Mouse (Mus musculus) T-helper 17 cell (primary cell): ENCODE measurements around the gene Aurkb.

Experiments used
- in situ Hi-C, 2 experiments: fragments of 300-600 bp; cut with MboI, MseI; formaldehyde crosslinking; loops; 1 replicate in 1 of 2; 2 replicates in 1 of 2; pipeline ENCODE4 v1.15.1; 2025; ENCODE audit warnings: high pct_unique_total_duplicates in 2 of 2

The Aurkb gene

DNA sequence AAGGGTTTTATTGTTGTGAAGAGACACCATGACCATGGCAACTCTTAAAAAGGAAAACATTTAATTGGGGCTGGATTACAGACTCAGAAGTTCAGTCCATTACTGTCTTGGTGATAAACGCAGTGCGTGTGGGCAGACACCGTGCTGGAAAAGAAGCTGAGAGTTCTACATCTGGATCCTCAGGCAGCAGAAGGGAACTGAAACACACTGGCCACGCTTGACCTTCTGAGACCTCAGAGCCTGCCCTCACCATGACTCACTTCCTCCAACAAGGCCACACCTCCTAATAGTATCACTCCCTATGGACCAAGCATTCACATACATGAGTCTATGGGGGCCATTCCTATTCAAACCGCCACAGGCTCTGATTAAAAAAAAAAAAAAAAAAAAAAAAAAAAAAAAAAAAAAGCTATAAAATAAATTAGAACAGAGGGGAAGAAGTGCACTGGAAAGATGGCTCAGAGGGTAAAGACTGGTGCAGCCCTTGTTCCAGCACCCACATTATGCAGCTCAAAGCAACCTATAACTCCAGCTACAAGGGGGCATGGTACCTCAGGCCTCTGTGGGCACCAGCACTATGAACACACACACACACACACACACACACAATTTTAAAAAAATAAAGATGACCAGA is 33.5 kb downstream of the Aurkb start:
- in situ Hi-C loops, result loop anchor here in 1 of 2 experiments (25.0 kb wide), 1 partner anchor 1583 kb away; the partner anchor contains the start of genes Eno3, Pfn1 and Spag7

DNA sequence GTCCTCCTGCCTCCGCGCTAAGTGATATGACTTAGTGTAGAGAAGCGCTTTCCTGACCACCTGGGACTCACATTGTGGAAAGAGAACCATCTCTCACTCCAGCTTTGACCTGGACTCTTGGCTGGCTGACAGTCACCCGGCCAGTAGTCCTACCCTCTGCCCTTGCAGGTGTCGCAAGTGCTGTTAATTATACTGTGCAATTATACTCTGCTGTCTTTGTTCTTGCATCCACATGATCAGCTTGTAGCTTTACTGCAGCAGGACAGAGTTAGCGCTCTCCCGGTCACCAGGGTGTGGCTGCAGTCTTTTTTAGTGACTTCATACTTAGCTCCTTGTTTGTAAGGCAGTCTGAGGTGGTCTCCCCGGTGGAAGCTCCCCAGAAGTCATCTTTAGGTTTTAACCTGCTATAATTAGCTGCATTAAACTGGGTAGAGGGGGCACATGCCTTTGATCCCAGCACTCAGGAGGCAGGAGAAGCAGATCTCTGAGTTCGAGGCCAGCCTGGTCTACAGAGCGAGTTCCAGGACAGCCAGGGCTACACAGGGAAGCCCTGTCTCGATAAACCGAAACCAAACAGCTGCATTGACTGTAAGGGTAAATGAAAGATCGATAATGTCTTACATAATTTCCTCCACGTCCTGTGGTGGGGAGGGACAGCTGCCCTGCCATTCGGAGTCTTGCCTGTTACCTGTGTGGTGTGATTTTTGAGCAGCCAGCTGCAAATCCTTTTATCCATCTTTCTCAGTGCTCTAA is 34.8 kb downstream of the Aurkb start:
- in situ Hi-C loops, result loop anchor here in 1 of 2 experiments (25.0 kb wide), 1 partner anchor 1582 kb away; the partner anchor contains the start of genes Eno3, Pfn1 and Spag7

DNA sequence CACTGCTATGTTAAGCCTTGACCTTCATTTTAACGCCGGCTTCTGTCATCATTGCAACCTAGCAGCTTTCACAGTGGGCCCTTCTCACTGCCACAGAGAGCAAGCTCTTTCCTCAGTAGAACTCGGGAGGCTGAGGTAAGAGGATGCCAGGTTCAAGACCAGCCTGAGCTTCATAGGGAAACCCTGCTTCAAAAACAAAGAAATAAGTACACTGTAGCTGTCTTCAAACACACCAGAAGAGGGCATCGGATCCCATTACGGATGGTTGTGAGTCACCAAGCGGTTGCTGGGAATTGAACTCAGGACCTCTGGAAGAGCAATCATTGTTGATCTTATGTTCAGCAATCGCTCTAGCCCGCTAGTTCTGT is 35.4 kb downstream of the Aurkb start:
- in situ Hi-C loops, result loop anchor here in 1 of 2 experiments (25.0 kb wide), 1 partner anchor 1581 kb away; the partner anchor contains the start of genes Eno3, Pfn1 and Spag7

DNA sequence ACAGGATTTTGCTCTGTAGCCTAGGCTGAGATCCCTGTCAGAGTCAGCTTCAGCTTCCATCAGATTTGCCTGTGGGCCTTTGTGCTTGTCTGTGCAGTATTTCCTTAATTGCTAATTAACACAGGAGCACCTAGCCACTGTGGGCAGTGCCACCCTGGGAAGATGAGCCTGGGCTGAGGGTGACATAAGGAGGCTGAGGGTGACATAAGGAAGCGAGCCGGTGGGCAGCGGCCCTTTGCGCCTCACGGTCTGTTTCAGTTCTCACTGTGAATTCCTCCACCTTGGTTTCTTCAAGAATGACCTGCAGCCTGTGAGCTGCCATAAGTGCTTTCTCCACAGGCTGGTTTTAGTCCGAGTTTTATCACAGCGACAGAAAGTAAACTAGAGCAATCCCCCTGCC is 36.2 kb downstream of the Aurkb start:
- in situ Hi-C loops, result loop anchor here in 1 of 2 experiments (25.0 kb wide), 1 partner anchor 1581 kb away; the partner anchor contains the start of genes Eno3, Pfn1 and Spag7

DNA sequence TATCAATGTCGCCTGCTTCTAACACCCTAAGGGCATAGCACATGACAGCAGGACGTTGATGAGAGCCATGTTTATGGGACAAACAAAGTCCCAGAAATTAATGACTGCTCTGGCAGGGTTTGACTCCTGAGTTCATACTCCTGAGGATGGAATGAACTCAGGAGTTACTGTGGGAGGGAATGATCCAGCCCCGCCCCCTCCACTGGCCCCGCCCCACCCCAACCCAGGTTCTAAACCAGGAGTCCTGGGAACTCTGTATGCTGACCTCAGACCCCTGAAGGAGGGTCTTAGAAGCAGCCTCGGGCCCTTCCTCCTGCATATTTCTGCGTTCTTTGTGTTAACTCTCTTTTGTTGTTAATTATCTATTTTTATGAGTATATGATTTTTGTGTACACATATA is 40.2 kb downstream of the Aurkb start:
- in situ Hi-C loops, result loop anchor here in 1 of 2 experiments (25.0 kb wide), 1 partner anchor 1577 kb away; the partner anchor contains the start of genes Eno3, Pfn1 and Spag7

DNA sequence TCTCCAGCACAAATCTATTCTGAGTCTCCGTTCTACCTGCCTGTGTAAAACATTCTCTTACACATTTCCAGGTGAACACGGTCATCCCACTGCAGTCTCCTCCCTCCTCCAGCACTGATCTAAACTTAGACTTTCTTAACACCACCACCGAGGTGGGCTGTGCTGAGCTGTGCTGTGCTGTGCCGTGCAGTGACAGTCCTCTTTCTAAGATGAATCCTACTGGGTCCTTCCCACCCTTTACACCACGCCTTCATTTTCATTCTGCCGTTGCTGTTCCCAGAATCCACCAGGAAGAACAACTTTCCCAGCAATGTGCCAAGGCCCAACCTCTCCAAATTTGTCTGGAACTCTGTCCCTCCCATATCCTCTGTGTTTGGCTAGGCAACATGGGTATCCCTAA is 40.9 kb downstream of the Aurkb start:
- in situ Hi-C loops, result loop anchor here in 1 of 2 experiments (25.0 kb wide), 1 partner anchor 1576 kb away; the partner anchor contains the start of genes Eno3, Pfn1 and Spag7

DNA sequence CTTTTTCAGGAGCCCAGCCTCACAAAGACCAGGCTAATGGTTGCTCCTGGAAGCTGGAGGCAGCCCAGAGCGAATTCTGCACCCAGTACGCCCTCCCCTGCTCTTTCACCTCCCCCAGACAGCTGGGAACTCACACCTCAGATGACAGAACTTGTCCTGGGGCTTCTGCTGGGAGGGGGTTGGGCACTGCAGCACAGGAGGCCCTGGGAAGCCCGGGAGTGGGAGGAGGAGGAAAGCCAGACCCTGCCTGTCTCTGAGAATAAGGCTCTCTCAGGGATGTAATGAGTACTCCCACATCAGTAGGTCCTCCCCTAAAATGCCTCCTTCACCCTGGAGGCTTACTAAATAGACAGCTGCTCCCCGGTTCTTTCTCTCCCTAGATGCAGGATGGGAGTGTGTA is 41.6 kb downstream of the Aurkb start:
- in situ Hi-C loops, result loop anchor here in 1 of 2 experiments (25.0 kb wide), 1 partner anchor 1575 kb away; the partner anchor contains the start of genes Eno3, Pfn1 and Spag7

DNA sequence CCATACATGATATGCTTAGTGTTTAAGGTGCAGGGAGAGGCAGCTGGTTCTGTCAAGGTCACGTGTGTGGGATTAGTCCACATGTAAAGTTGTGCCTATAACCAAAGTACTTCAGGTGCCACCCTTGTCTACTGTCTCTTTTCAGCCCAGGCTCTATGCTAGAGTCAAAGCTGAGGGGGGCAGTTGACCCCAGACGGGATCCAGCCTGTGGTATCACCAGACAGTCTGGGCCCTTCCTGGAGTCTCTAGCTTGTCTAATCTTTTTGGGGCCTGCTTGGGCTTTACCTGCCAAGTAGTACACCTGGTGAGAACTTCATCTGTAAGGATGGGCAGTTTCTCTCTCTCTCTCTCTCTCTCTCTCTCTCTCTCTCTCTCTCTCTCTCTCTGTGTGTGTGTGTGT is 42.1 kb downstream of the Aurkb start:
- in situ Hi-C loops, result loop anchor here in 1 of 2 experiments (25.0 kb wide), 1 partner anchor 1575 kb away; the partner anchor contains the start of genes Eno3, Pfn1 and Spag7

DNA sequence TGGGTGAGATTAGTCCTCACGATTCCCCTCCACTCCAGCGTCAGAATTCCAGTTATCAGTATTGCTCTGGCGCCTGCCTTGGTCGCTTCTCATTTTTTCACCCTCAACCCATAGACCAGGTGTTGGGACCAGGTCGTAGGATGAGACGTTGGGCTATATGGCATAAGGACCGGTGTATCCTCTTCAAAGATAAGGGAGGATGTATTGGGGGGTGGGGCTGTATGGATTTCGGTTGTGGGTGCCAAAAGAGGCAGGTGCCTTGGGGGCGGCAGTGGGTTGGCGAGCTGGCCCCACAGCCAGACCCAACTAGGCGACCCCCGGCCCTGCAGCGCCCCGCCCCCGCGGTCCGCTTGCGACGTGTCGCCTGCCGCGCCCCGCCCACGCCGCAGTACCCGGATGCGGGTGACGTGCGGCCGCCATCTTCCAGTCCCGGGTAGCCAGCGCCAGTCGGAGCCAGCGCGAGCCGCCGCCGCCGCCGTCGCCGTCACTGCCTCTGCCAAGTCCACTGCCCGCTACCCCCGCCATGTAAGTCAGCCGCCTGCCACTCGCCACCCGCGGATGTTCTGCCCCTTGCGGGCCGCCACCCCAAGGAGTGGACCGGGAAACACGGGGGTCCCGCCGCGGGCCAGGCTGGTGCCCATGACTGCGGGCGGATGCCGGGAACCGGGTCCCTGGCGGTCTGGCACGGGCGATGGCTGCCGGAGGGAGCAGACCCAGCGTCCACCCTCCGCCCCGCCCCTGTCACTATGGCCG is 42.8 kb downstream of the Aurkb start, which contains the start of gene Vamp2:
Vamp2 (plus strand) TSS at position 388 of the 753 bp plus-strand sequence.
- in situ Hi-C loops, result loop anchor here in 1 of 2 experiments (25.0 kb wide), 1 partner anchor 1574 kb away; the partner anchor contains the start of genes Eno3, Pfn1 and Spag7

DNA sequence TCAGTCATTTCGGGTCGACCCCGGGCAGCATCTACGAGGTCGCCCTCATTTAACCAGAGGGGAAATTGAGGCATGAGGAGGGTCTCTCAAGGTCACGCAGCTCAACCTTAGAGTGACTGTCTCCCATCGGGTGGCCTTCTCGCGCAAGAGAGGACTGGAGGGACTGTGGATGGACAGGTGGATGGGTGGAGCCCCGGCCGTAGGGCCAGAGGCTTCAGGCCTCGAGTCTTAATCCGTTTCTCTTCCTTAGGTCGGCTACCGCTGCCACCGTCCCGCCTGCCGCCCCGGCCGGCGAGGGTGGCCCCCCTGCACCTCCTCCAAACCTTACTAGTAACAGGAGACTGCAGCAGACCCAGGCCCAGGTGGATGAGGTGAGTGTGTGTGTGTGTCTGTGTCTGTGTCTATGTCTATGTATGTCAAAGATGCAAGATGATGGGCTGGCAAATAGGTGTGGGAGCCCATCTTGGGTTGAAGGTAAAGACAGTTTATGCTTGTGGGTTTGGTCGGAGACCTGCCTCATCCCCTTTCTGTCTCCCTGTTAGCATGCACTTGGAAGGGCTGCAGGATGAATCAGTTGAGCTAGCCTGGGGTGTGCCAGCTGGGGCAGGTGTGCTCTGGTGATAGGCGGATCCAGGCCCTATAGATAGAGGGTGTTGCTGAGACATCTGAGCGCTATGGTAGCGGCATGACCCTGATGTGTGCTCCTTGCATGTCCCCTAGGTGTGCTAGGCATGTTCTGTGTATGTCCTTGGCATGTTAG is 43.6 kb downstream of the Aurkb start:
- in situ Hi-C loops, result loop anchor here in 1 of 2 experiments (25.0 kb wide), 1 partner anchor 1573 kb away; the partner anchor contains the start of genes Eno3, Pfn1 and Spag7

DNA sequence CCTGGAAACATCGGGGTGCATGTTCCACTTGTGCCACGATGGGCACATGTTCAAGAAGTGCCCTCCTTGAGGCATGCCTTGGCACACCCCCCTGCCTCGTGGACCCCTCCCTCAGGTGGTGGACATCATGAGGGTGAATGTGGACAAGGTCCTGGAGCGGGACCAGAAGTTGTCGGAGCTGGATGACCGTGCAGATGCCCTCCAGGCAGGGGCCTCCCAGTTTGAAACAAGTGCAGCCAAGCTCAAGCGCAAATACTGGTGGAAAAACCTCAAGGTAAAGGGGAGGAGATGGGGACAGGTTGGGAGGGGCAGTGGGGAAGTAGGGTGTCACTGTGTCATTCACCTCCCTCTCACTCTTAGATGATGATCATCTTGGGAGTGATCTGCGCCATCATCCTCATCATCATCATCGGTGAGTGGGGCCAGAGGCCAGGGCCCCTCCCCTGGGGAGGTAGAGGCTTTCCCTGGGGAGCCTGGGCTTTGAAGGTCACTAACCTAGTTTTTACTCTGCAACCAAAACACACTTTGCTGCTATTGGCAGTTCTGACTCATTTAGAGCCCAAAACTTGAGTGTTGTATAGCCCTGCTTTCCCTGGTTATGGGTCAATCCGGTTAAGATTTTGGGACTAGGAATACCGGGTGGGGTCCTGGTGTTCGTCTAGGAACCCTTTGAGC is 44.3 kb downstream of the Aurkb start:
- in situ Hi-C loops, result loop anchor here in 1 of 2 experiments (10.0 to 25.0 kb wide), 3 partner anchors 185 to 1573 kb away; partner anchors contain the start of genes Eno3, Kdm6b, Pfn1 and Rpl26

DNA sequence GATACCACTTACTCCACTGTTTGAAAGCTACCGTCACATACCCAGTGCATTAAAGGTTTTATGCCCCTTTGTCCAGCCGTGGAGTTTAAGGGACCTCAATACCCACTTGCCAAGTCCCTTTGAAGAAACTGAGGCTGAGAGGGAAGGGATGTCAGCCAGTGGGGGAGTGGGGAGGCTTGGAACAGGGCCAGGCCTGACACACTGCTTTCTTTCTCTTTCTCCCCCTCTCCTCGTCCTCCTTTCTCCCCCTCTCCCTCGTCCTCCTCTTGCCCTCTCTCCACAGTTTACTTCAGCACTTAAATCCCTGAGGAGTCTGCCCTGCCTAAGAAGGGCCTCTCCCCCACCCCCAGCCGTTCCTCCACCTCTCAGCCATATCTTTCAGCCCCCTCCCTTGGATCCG is 44.9 kb downstream of the Aurkb start:
- in situ Hi-C loops, result loop anchor here in 1 of 2 experiments (10.0 to 25.0 kb wide), 3 partner anchors 186 to 1572 kb away; partner anchors contain the start of genes Eno3, Kdm6b, Pfn1 and Rpl26

DNA sequence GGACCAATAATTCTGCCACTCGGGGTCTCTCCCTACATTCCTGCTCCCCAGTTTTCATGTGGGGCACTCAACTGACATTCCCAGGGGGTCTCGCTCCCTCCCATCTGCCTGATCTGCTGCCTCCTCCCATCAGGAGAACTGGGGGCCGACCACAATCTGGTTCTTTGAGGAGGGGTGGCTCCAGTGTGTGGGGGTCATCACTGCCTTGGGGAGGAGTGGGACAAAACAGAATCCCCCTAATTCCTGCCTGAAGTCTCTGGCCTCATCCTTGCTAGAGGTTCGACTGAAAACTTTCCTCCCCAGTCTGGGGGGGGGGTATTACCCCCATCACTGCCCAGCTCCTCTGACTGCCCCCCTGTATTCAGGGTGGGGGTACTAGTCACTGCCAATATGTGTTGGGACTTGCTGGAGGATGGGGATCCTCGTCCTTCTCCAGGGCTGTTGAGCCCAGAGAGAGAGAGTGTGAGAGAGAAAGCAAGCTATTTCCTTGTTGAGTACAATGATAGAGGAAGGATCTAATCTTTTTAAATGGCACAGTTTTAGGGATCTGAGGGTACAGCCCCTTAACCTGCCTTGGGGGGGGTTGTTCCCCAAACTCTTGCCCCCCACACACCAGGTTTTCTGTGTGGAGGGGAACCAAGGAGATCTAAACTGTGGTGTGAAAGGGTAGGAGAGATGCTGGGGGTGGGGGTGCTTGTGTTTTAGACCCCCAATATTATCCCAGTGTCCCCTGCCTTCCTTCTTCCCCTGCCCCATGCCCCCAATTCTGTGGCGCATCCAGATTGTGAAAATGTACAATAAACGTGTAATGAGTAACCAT is 46.3 kb downstream of the Aurkb start:
- in situ Hi-C loops, result loop anchor here in 1 of 2 experiments (10.0 to 25.0 kb wide), 3 partner anchors 187 to 1571 kb away; partner anchors contain the start of genes Eno3, Kdm6b, Pfn1 and Rpl26

DNA sequence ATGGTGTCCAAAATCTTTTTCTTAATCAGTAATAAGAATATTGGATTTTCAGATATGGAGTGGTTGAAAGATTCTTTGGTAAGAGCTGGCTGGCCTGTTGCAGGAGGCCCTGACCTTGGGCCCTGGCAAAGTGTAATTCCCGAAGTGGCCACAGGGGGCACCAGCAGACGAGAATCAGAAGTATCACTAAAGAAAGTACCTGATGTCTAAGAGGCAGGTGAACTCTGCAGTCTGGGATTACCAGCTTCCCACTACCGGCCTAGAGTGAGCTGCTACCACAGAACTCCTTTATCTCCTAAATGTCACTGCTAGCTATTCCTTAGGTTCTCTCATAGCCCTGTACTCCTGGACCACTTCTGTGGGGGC is 46.9 kb downstream of the Aurkb start:
- in situ Hi-C loops, result loop anchor here in 1 of 2 experiments (10.0 to 25.0 kb wide), 3 partner anchors 188 to 1570 kb away; partner anchors contain the start of genes Eno3, Kdm6b, Pfn1 and Rpl26

DNA sequence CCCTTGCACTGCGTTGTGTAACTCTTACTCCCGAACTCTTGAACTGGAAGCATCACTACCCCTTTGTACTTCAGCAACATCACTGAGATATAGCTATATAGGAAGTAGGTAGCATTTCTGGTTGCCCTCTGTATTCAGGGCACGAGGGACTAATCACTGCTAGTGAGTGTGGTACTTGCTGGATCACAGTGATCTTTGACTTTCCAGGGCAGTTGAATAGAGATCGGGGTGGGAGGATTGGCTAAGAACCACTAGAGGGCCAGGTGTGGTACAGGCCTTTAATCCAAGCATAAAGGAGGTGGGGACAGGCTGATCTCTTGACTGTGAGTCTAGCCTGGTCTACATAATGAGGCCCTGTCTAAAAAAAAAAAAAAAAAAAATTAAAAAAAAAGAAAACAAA is 47.4 kb downstream of the Aurkb start:
- in situ Hi-C loops, result loop anchor here in 1 of 2 experiments (10.0 to 25.0 kb wide), 3 partner anchors 188 to 1569 kb away; partner anchors contain the start of genes Eno3, Kdm6b, Pfn1 and Rpl26

DNA sequence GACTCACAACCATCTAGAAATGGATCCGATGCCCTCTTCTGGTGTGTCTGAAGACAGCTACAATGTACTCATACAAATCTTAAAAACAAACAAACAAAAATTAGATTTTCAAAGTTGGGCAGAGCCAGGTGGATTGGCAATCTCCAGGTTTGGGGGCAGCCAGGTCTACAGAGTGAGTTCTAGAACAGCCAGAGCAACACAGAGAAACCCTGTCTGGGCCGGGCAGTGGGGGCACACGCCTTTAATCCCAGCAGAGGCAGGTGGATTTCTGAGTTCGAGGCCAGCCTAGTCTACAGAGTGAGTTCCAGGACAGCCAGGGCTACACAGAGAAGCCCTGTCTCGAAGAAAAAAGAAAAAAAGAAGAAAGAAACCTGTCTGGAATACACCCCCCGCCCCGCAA is 48.4 kb downstream of the Aurkb start:
- in situ Hi-C loops, result loop anchor here in 1 of 2 experiments (10.0 to 25.0 kb wide), 3 partner anchors 189 to 1568 kb away; partner anchors contain the start of genes Eno3, Kdm6b, Pfn1 and Rpl26

DNA sequence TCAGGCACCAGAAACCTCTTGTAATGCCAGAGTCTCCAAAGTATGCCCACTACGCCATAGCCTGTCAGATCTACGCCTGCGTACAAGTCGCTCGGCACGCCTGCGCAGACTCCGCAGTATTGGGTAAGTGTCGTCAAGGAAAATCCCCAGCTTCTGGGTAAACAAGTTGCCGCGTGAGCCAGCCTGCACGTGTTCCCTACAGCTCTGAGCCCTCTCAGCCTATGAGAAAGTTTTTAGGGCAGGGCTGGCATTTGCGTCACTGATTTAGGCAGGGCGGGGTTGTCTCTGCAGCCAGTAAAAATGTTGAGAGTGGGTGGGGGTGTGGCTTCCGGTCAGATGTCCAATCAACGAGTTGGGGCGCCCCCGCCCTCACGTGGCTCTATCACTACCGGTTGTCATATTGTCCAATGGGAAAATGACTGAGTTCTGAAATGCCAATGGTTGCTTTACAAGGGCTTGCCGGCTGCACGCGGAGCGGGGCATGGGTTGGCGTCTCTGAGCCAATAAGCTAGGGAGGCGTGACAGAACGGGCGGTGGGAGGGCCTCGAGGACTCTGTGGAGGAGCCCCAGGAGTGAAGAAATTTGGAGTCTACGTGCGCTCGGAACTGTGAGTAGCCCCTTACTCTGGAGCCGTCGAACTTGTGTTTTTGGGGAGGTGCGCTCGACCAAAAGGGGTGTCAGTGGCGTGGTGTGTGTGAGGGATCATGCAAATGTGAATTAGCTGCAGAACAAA is 49.4 kb downstream of the Aurkb start, which contains the start of gene Per1:
Per1 (plus strand) TSS at position 521 of the 733 bp plus-strand sequence.
- in situ Hi-C loops, result loop anchor here in 1 of 2 experiments (10.0 to 25.0 kb wide), 3 partner anchors 190 to 1567 kb away; partner anchors contain the start of genes Eno3, Kdm6b, Pfn1 and Rpl26
